Mouse (Mus musculus): Measurements from ENCODE around the gene Sdr42e1.

Gene Sdr42e1

GRCm38 (mm10) chr8:117673430-117673830, at the start of gene Sdr42e1:
Sdr42e1 (minus strand) TSS chr8:117673689.
- in situ Hi-C loops (cut with MboI) = no loop called here

- in situ Hi-C loops (cut with MboI) = no loop called here
Measured at GRCm38 (mm10) chr8:117718152-117718860, 44.8 kb upstream of the Sdr42e1 start.

- in situ Hi-C loops (cut with MboI) = no loop called here
Measured at GRCm38 (mm10) chr8:117715896-117716295, 42.4 kb upstream of the Sdr42e1 start.

- in situ Hi-C loops (cut with MboI) = no loop called here
Measured at GRCm38 (mm10) chr8:117714604-117715003, 41.1 kb upstream of the Sdr42e1 start.

GRCm38 (mm10) chr8:117712226-117712625, 38.7 kb upstream of the Sdr42e1 start:
- in situ Hi-C loops (cut with MboI) = no loop called here

GRCm38 (mm10) chr8:117706141-117706540, 32.7 kb upstream of the Sdr42e1 start:
- in situ Hi-C loops (cut with MboI) = no loop called here

GRCm38 (mm10) chr8:117702701-117703100, 29.2 kb upstream of the Sdr42e1 start:
- in situ Hi-C loops (cut with MboI) = no loop called here

GRCm38 (mm10) chr8:117701859-117702258, 28.4 kb upstream of the Sdr42e1 start, which contains the start of gene Hsd17b2:
Hsd17b2 (plus strand) TSS chr8:117701904.
- in situ Hi-C loops (cut with MboI) = no loop called here

- in situ Hi-C loops (cut with MboI) = no loop called here
Measured at GRCm38 (mm10) chr8:117701246-117701645, 27.8 kb upstream of the Sdr42e1 start.

GRCm38 (mm10) chr8:117700699-117701098, 27.2 kb upstream of the Sdr42e1 start:
- in situ Hi-C loops (cut with MboI) = no loop called here

- in situ Hi-C loops (cut with MboI) = no loop called here
Measured at GRCm38 (mm10) chr8:117697248-117697647, 23.8 kb upstream of the Sdr42e1 start.

GRCm38 (mm10) chr8:117695636-117696035, 22.1 kb upstream of the Sdr42e1 start:
- in situ Hi-C loops (cut with MboI) = no loop called here

GRCm38 (mm10) chr8:117692131-117692530, 18.6 kb upstream of the Sdr42e1 start:
- in situ Hi-C loops (cut with MboI) = no loop called here

- in situ Hi-C loops (cut with MboI) = no loop called here
Measured at GRCm38 (mm10) chr8:117687890-117688289, 14.4 kb upstream of the Sdr42e1 start.

GRCm38 (mm10) chr8:117684504-117684903, 11.0 kb upstream of the Sdr42e1 start:
- in situ Hi-C loops (cut with MboI) = no loop called here

GRCm38 (mm10) chr8:117683925-117684472, 10.5 kb upstream of the Sdr42e1 start:
- in situ Hi-C loops (cut with MboI) = no loop called here

- in situ Hi-C loops (cut with MboI) = no loop called here
Measured at GRCm38 (mm10) chr8:117678650-117679049, 5.2 kb upstream of the Sdr42e1 start.

- in situ Hi-C loops (cut with MboI) = no loop called here
Measured at GRCm38 (mm10) chr8:117677011-117677410, 3.5 kb upstream of the Sdr42e1 start.

- in situ Hi-C loops (cut with MboI) = no loop called here
Measured at GRCm38 (mm10) chr8:117676460-117676859, 3.0 kb upstream of the Sdr42e1 start.

GRCm38 (mm10) chr8:117675171-117675570, 1.7 kb upstream of the Sdr42e1 start:
- in situ Hi-C loops (cut with MboI) = no loop called here

GRCm38 (mm10) chr8:117672558-117672957, 931 bp downstream of the Sdr42e1 start:
- in situ Hi-C loops (cut with MboI) = no loop called here

- in situ Hi-C loops (cut with MboI) = no loop called here
Measured at GRCm38 (mm10) chr8:117670461-117670860, 3.0 kb downstream of the Sdr42e1 start.

GRCm38 (mm10) chr8:117667349-117668124, 6.0 kb downstream of the Sdr42e1 start:
- in situ Hi-C loops (cut with MboI) = no loop called here
